Mouse (Mus musculus) heart, embryonic 15.5 days (tissue): ENCODE data around the gene Ets1. TPM values are rescaled to one million over a fixed set of nuclear protein-coding genes. Genes with fewer than 3 reads are reported as not detected.

ENCODE experiments used
- ATAC-seq: fragments of 200-750 bp; cut with Nextera tagmentation; replicated peaks from 2 replicates; pipeline ENCODE4 v1.8.0; 2017; ENCODE audit warnings: low read depth, moderate TSS enrichment; ENCODE audit not compliant: insufficient number of reproducible peaks, insufficient read depth, low FRiP score
- H3K27ac ChIP-seq: fragments of 300-500 bp; sonication (generic); 2 replicates; pipeline ENCODE4 v1.5.1; 2015; ENCODE audit warnings: mild to moderate bottlenecking, inconsistent platforms
- H3K27me3 ChIP-seq: fragments of 300-500 bp; sonication (generic); 2 replicates; pipeline ENCODE4 v1.6.1; 2015; ENCODE audit warnings: inconsistent platforms
- H3K36me3 ChIP-seq: fragments of 300-500 bp; sonication (generic); 2 replicates; pipeline ENCODE4 v1.6.1; 2015; ENCODE audit warnings: mild to moderate bottlenecking, inconsistent platforms
- H3K4me1 ChIP-seq: fragments of 300-500 bp; sonication (generic); replicated peaks from 2 replicates; pipeline ENCODE4 v1.6.1; 2015; ENCODE audit warnings: inconsistent platforms
- H3K4me2 ChIP-seq: fragments of 300-500 bp; sonication (generic); 2 replicates; pipeline ENCODE4 v1.6.1; 2015; ENCODE audit warnings: inconsistent platforms, mild to moderate bottlenecking, moderate library complexity
- H3K4me3 ChIP-seq: fragments of 300-500 bp; sonication (generic); 2 replicates; pipeline ENCODE4 v1.5.1; 2015; ENCODE audit warnings: mild to moderate bottlenecking, inconsistent platforms
- H3K9ac ChIP-seq: fragments of 300-500 bp; sonication (generic); 2 replicates; pipeline ENCODE4 v1.6.1; 2015; ENCODE audit warnings: mild to moderate bottlenecking, inconsistent platforms
- H3K9me3 ChIP-seq: fragments of 300-500 bp; sonication (generic); replicated peaks from 2 replicates; pipeline ENCODE4 v1.6.1; 2016; ENCODE audit warnings: inconsistent platforms
- WGBS: fragments of 180-500 bp; shearing (Covaris S2); methylation state at CpG from one replicate; pipeline ENCODE4 v1.1.7; 2015; ENCODE audit warnings: mixed read lengths; 5-methylcytosine and 5-hydroxymethylcytosine counted together
- polyA plus RNA-seq: library from polyadenylated mRNA; unstranded; fragments of >200 nt; fragmentation: Nextera tagmentation; extraction: Ambion mirVana; gene quantifications from 2 replicates; pipeline ENCODE4 v1.2.1, GENCODE M21; 2015

The Ets1 gene
- polyA plus RNA-seq, 1 experiment from 2014 or later = 46.3 TPM

GRCm38 (mm10) chr9:32668075-32668673, 32.2 kb downstream of the Ets1 start:
- Histone ChIP-seq H3K4me1 (peaks cover 44% of the 10 kb centered on the region), H3K4me2 (no peak overlapping the region; the same call in 1 of the 2 replicates), H3K4me3 (no peak overlapping the region), H3K27me3 (no peaks in the 10 kb centered on the region), H3K36me3 (no peaks in the 10 kb centered on the region), H3K9ac (no peak overlapping the region), H3K9me3 (no peaks in the 10 kb centered on the region), H3K27ac (peak overlapping the region; percentile 68; the same call in 1 of the 2 replicates)
- no peak for ATAC-seq
- WGBS = 66% methylated on average over 9 of the region's 9 CpGs

GRCm38 (mm10) chr9:32669397-32669796, 33.4 kb downstream of the Ets1 start:
- H3K4me1 ChIP-seq = peaks cover 50% of the 10 kb centered on the region
- H3K9ac ChIP-seq = no peak overlapping the region
- no peak overlapping the region for H3K27ac ChIP-seq
- no peaks in the 10 kb centered on the region for H3K9me3 ChIP-seq
- H3K4me3 ChIP-seq = no peak overlapping the region
- no peaks in the 10 kb centered on the region for H3K36me3 ChIP-seq
- H3K27me3 ChIP-seq = no peaks in the 10 kb centered on the region
- WGBS = 67% methylated on average over 2 of the region's 2 CpGs
- no peak for ATAC-seq
- no peak overlapping the region for H3K4me2 ChIP-seq

GRCm38 (mm10) chr9:32671970-32672859, 36.2 kb downstream of the Ets1 start:
- WGBS = 2% methylated on average over 35 of the region's 35 CpGs

GRCm38 (mm10) chr9:32673923-32674322, 37.9 kb downstream of the Ets1 start:
- H3K27ac ChIP-seq = peak overlapping the region; percentile 50
- H3K9me3 ChIP-seq = no peaks in the 10 kb centered on the region
- H3K4me1 ChIP-seq = peaks cover 54% of the 10 kb centered on the region
- H3K4me2 ChIP-seq = no peak overlapping the region
- no peaks in the 10 kb centered on the region for H3K36me3 ChIP-seq
- H3K9ac ChIP-seq = no peak overlapping the region
- H3K4me3 ChIP-seq = no peak overlapping the region
- WGBS = 54% methylated on average over 3 of the region's 3 CpGs
- no peaks in the 10 kb centered on the region for H3K27me3 ChIP-seq
- ATAC-seq = no peak

More at GRCm38 (mm10) chr9:32671970-32672859, 36.2 kb downstream of the Ets1 start:
- no peaks in the 10 kb centered on the region for H3K9me3 ChIP-seq
- H3K36me3 ChIP-seq = no peaks in the 10 kb centered on the region
- peak overlapping the region; percentile 46 for H3K4me3 ChIP-seq
- no peaks in the 10 kb centered on the region for H3K27me3 ChIP-seq
- H3K27ac ChIP-seq = peak overlapping the region; percentile 86
- H3K4me2 ChIP-seq = peak overlapping the region; percentile 76
- peaks cover 64% of the 10 kb centered on the region for H3K4me1 ChIP-seq
- ATAC-seq = peak; percentile 83
- H3K9ac ChIP-seq = peak overlapping the region; percentile 33

GRCm38 (mm10) chr9:32675671-32676409, 39.8 kb downstream of the Ets1 start:
- H3K9ac ChIP-seq = no peak overlapping the region
- no peak; the same call in 1 of the 2 replicates for ATAC-seq
- H3K27ac ChIP-seq = peak overlapping the region; percentile 71
- H3K9me3 ChIP-seq = no peaks in the 10 kb centered on the region
- H3K36me3 ChIP-seq = no peaks in the 10 kb centered on the region
- H3K27me3 ChIP-seq = no peaks in the 10 kb centered on the region
- peaks cover 53% of the 10 kb centered on the region for H3K4me1 ChIP-seq
- no peak overlapping the region for H3K4me3 ChIP-seq
- 25% methylated on average over 9 of the region's 9 CpGs for WGBS
- H3K4me2 ChIP-seq = peak overlapping the region; percentile 23; the same call in 1 of the 2 replicates

- peaks cover 48% of the 10 kb centered on the region for H3K4me1 ChIP-seq
- H3K4me2 ChIP-seq = peak overlapping the region; percentile 23; the same call in 1 of the 2 replicates
- no peaks in the 10 kb centered on the region for H3K9me3 ChIP-seq
- no peaks in the 10 kb centered on the region for H3K27me3 ChIP-seq
- H3K9ac ChIP-seq = no peak overlapping the region
- WGBS = 22% methylated on average over 3 of the region's 3 CpGs
- no peaks in the 10 kb centered on the region for H3K36me3 ChIP-seq
- no peak for ATAC-seq
- H3K27ac ChIP-seq = peak overlapping the region; percentile 71
- H3K4me3 ChIP-seq = no peak overlapping the region
Measured at GRCm38 (mm10) chr9:32676480-32676879, 40.5 kb downstream of the Ets1 start.

GRCm38 (mm10) chr9:32677646-32678045, 41.6 kb downstream of the Ets1 start:
- H3K27me3 ChIP-seq = no peaks in the 10 kb centered on the region
- H3K4me1 ChIP-seq = peaks cover 37% of the 10 kb centered on the region
- H3K9me3 ChIP-seq = no peaks in the 10 kb centered on the region
- 82% methylated on average over 6 of the region's 6 CpGs for WGBS
- H3K27ac ChIP-seq = no peak overlapping the region
- H3K4me3 ChIP-seq = no peak overlapping the region
- H3K36me3 ChIP-seq = no peaks in the 10 kb centered on the region
- H3K4me2 ChIP-seq = no peak overlapping the region
- H3K9ac ChIP-seq = no peak overlapping the region
- ATAC-seq = no peak

- Histone ChIP-seq H3K36me3 (no peaks in the 10 kb centered on the region), H3K27ac (no peak overlapping the region), H3K9me3 (no peaks in the 10 kb centered on the region), H3K27me3 (no peaks in the 10 kb centered on the region), H3K4me2 (no peak overlapping the region), H3K4me1 (peaks cover 31% of the 10 kb centered on the region), H3K4me3 (no peak overlapping the region), H3K9ac (no peak overlapping the region)
- 73% methylated on average over 4 of the region's 4 CpGs for WGBS
- no peak for ATAC-seq
Measured at GRCm38 (mm10) chr9:32678120-32678757, 42.2 kb downstream of the Ets1 start.

- no peak for ATAC-seq
- 79% methylated on average over 6 of the region's 6 CpGs for WGBS
- no peaks in the 10 kb centered on the region for H3K36me3 ChIP-seq
- no peak overlapping the region for H3K27ac ChIP-seq
- no peak overlapping the region for H3K4me3 ChIP-seq
- no peaks in the 10 kb centered on the region for H3K27me3 ChIP-seq
- no peak overlapping the region for H3K9ac ChIP-seq
- no peaks in the 10 kb centered on the region for H3K9me3 ChIP-seq
- no peak overlapping the region for H3K4me2 ChIP-seq
- peaks cover 24% of the 10 kb centered on the region for H3K4me1 ChIP-seq
Measured at GRCm38 (mm10) chr9:32679531-32679930, 43.5 kb downstream of the Ets1 start.

GRCm38 (mm10) chr9:32680201-32680600, 44.2 kb downstream of the Ets1 start:
- no peaks in the 10 kb centered on the region for H3K27me3 ChIP-seq
- no peaks in the 10 kb centered on the region for H3K36me3 ChIP-seq
- H3K9ac ChIP-seq = no peak overlapping the region
- H3K4me1 ChIP-seq = peaks cover 18% of the 10 kb centered on the region
- H3K4me3 ChIP-seq = no peak overlapping the region
- ATAC-seq = no peak
- H3K9me3 ChIP-seq = no peaks in the 10 kb centered on the region
- no peak overlapping the region for H3K4me2 ChIP-seq
- WGBS = 62% methylated on average over 2 of the region's 2 CpGs
- H3K27ac ChIP-seq = no peak overlapping the region
